Mouse (Mus musculus) bone marrow macrophage, adult 2 months (primary cell): ENCODE measurements at regions not wholly inside any gene's neighbourhood (a gene's known extent, or its start where the extent isn't known, plus 50 kb on each side); places are given as distances from the start of the nearest gene placed in this dataset.

Source experiments
- CTCF ChIP-seq: IDR thresholded peaks from 2 replicates; pipeline ENCODE4 v1.5.1; 2012; ENCODE audit warnings: low read depth, mild to moderate bottlenecking, low read length, moderate library complexity
- POLR2A ChIP-seq: IDR thresholded peaks from 2 replicates; pipeline ENCODE4 v1.6.1; 2012; ENCODE audit warnings: mild to moderate bottlenecking, low read depth, low read length, borderline replicate concordance

DNA sequence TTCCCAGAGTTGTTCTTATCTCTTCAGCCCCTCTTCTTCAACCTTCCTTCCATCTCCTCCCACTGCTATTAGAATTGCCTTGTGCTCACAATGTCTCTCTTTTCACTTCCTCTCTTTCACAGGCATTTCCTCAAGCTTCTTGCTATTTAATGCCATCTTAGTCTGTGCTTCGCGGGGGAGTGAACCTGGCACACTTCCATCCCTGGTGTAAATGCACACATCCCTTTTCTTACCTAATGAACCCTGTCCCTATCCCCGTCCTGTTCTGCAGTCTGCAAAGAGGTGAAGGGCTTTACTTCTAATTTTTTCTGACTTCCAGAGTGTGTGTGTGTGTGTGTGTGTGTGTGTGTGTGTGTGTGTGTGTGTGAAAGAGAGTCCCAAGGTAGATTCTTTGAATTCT, 62.6 kb downstream of the Adra2a start:
- no peak for TF ChIP-seq CTCF
- no peak for TF ChIP-seq POLR2A
